Mouse (Mus musculus) adipocyte (in vitro differentiated cells): ENCODE data around the gene Ghrl.

ENCODE experiments used
- DNase-seq: peaks from one replicate; pipeline ENCODE4 v3.0.0-alpha.2; 2016; ENCODE audit warnings: low spot score

Gene Ghrl

GRCm38 (mm10) chr6:113668287-113669154 lies 51.2 kb downstream of the Ghrl start:
- no peak for DNase-seq

- DNase-seq: no peak
Measured at GRCm38 (mm10) chr6:113667611-113668122, 52.0 kb downstream of the Ghrl start.
